In genomic region chrX:100728947-100729346, GRCm38 (mm10) we compare ENCODE assay signal across 9 mouse cellular contexts. TPM values are rescaled to one million over a fixed set of nuclear protein-coding genes. Genes with fewer than 3 reads are reported as not detected.
DNase-seq lines count a peak whose midpoint lies in the region; ATAC-seq and TF ChIP-seq lines count a peak whose summit lies in the region.
"Had no signal": no experiment of that assay in that cellular context is flagged by ENCODE, and none has a peak within 500 bp of the region (broad histone marks: within the 10 kb centered on the region; RNA-seq: fewer than 3 reads in every experiment).

No protein-coding gene starts in this region.

- peaks cover 4% of the 10 kb centered on the region for H3K36me3 ChIP-seq in lung, embryonic 16.5 days (ENCODE audit: control insufficient read depth, insufficient read depth, low read length)
- peaks cover 36% of the 10 kb centered on the region for H3K36me3 ChIP-seq in hindbrain, embryonic 10.5 days
- H3K36me3 ChIP-seq in midbrain, postnatal 0 days (ENCODE audit: insufficient read depth, low read length): no peaks in the 10 kb centered on the region
- H3K36me3 ChIP-seq in intestine, postnatal 0 days (ENCODE audit: control insufficient read depth, insufficient read depth): no peaks in the 10 kb centered on the region

- peak; percentile 48 to 58 for DNase-seq in cerebellum, postnatal 10 days
- no peak for DNase-seq in cerebellum, adult 11 months
- no peak for DNase-seq in lung, postnatal 14 days
- DNase-seq in hindbrain, embryonic 10.5 days (ENCODE audit: low spot score): peak; percentile 6
- DNase-seq in midbrain, postnatal 0 days (ENCODE audit: low spot score): peak; percentile 69
- no peak for DNase-seq in frontal cortex, adult 2 months (ENCODE audit: extremely low spot score in 1 of 2, low spot score in 1 of 2)

- no peaks in the 10 kb centered on the region for H3K4me1 ChIP-seq in lung, embryonic 16.5 days (replicated peaks; ENCODE audit: control insufficient read depth, insufficient read depth, low read length)
- H3K4me1 ChIP-seq in hindbrain, embryonic 10.5 days (replicated peaks): peaks cover 32% of the 10 kb centered on the region
- no peaks in the 10 kb centered on the region for H3K4me1 ChIP-seq in midbrain, postnatal 0 days (ENCODE audit: insufficient read depth, low read length)
- H3K4me1 ChIP-seq in intestine, postnatal 0 days (replicated peaks; ENCODE audit: control insufficient read depth, insufficient read depth, low read length): no peaks in the 10 kb centered on the region; the same call in 1 of the 2 replicates

- ATAC-seq in lung, embryonic 16.5 days (ENCODE audit: low read depth): 0 out of 2 replicates have a peak, but pooled peaks have one; percentile 26
- 0 out of 2 replicates have a peak, but pooled peaks have one; percentile 26 for ATAC-seq in midbrain, postnatal 0 days (ENCODE audit: low FRiP score)
- no peak for ATAC-seq in intestine, postnatal 0 days

- no peak overlapping the region for H3K4me2 ChIP-seq in lung, embryonic 16.5 days (ENCODE audit: low read depth, low read length)
- no peak overlapping the region for H3K4me2 ChIP-seq in midbrain, postnatal 0 days (ENCODE audit: low read depth, low read length, poor library complexity, severe bottlenecking)
- H3K4me2 ChIP-seq in intestine, postnatal 0 days (replicated peaks; ENCODE audit: low read depth): no peak overlapping the region

- no peaks in the 10 kb centered on the region for H3K9me3 ChIP-seq in lung, embryonic 16.5 days (ENCODE audit: control insufficient read depth, low read length)
- H3K9me3 ChIP-seq in hindbrain, embryonic 10.5 days: no peaks in the 10 kb centered on the region
- H3K9me3 ChIP-seq in midbrain, postnatal 0 days (ENCODE audit: low read length): no peaks in the 10 kb centered on the region
- H3K9me3 ChIP-seq in intestine, postnatal 0 days (ENCODE audit: control insufficient read depth): no peaks in the 10 kb centered on the region
- H3K9me3 ChIP-seq: limb, embryonic 15.5 days had no signal

- H3K9ac ChIP-seq in lung, embryonic 16.5 days (ENCODE audit: low read length): no peak overlapping the region
- H3K9ac ChIP-seq in midbrain, postnatal 0 days (replicated peaks; ENCODE audit: low read length, poor library complexity, severe bottlenecking): no peak overlapping the region
- H3K9ac ChIP-seq in intestine, postnatal 0 days (ENCODE audit: low read depth, low read length): no peak overlapping the region
- H3K9ac ChIP-seq: limb, embryonic 15.5 days had no signal

- WGBS in lung, embryonic 16.5 days: 26% methylated on average over 1 of the region's 1 CpGs
- 34% methylated on average over 1 of the region's 1 CpGs for WGBS in hindbrain, embryonic 10.5 days
- WGBS in midbrain, postnatal 0 days: 19% methylated on average over 1 of the region's 1 CpGs
- 53% methylated on average over 1 of the region's 1 CpGs for WGBS in intestine, postnatal 0 days

- no peak overlapping the region for H3K27ac ChIP-seq in lung, embryonic 16.5 days (ENCODE audit: low read length)
- peak overlapping the region; percentile 84 for H3K27ac ChIP-seq in hindbrain, embryonic 10.5 days
- 0 out of 2 replicates have a peak overlapping the region, but pooled peaks have one; percentile 26 for H3K27ac ChIP-seq in midbrain, postnatal 0 days (ENCODE audit: low read depth, low read length)
- H3K27ac ChIP-seq in intestine, postnatal 0 days (ENCODE audit: low read depth, low read length): no peak overlapping the region
- H3K27ac ChIP-seq: limb, embryonic 15.5 days had no signal

- H3K4me3 ChIP-seq in lung, embryonic 16.5 days (ENCODE audit: low read length): no peak overlapping the region
- H3K4me3 ChIP-seq in hindbrain, embryonic 10.5 days: no peak overlapping the region
- H3K4me3 ChIP-seq in midbrain, postnatal 0 days (ENCODE audit: low read depth, low read length): no peak overlapping the region
- H3K4me3 ChIP-seq in intestine, postnatal 0 days (ENCODE audit: low read depth, low read length): no peak overlapping the region
- H3K4me3 ChIP-seq: limb, embryonic 15.5 days had no signal

- no peak for TF ChIP-seq CTCF in midbrain, postnatal 0 days (IDR thresholded peaks at IDR 0.05)
- TF ChIP-seq CTCF in intestine, postnatal 0 days (IDR thresholded peaks at IDR 0.05; ENCODE audit: low read depth): no peak

- H3K27me3 ChIP-seq in lung, embryonic 16.5 days (ENCODE audit: control insufficient read depth, insufficient read depth, low read depth, low read length): peaks cover 2% of the 10 kb centered on the region; the same call in 1 of the 2 replicates
- peaks cover 65% of the 10 kb centered on the region for H3K27me3 ChIP-seq in hindbrain, embryonic 10.5 days (ENCODE audit: insufficient read depth, poor library complexity, severe bottlenecking)
- no peaks in the 10 kb centered on the region for H3K27me3 ChIP-seq in midbrain, postnatal 0 days (ENCODE audit: insufficient read depth, low read length)
- H3K27me3 ChIP-seq in intestine, postnatal 0 days (replicated peaks; ENCODE audit: control insufficient read depth, insufficient read depth, low read length): no peaks in the 10 kb centered on the region

RNA-seq across cellular contexts. Expression of gene Gdpd2, which starts 0.7 kb away (rescaled TPM):
- 0.49 and 1.2 TPM in 2 replicates for polyA plus RNA-seq in lung, embryonic 16.5 days (2015; fragmentation: Nextera tagmentation; extraction: Ambion mirVana)
- 8.6 and 9.9 TPM in 2 replicates for polyA plus RNA-seq in hindbrain, embryonic 10.5 days (2016; fragmentation: Nextera tagmentation; extraction: Ambion mirVana)
- 37.4 and 42.5 TPM in 2 replicates for total RNA-seq in midbrain, postnatal 0 days (2014; rRNA removed)
- polyA plus RNA-seq in midbrain, postnatal 0 days (2015; fragmentation: Nextera tagmentation; extraction: Ambion mirVana): 43.8 and 47.7 TPM in 2 replicates
- 7.2 and 7.7 TPM in 2 replicates for polyA plus RNA-seq in intestine, postnatal 0 days (2015; fragmentation: Nextera tagmentation; extraction: Ambion mirVana)
- 12.4 and 13.1 TPM in 2 replicates for polyA plus RNA-seq in frontal cortex, adult 2 months (2012; rRNA removed)

RNA-seq across cellular contexts. Expression of gene Dlg3, which starts 38.6 kb away (rescaled TPM):
- 6.7 and 6.9 TPM in 2 replicates for polyA plus RNA-seq in lung, embryonic 16.5 days (2015; fragmentation: Nextera tagmentation; extraction: Ambion mirVana)
- 12.2 and 15.1 TPM in 2 replicates for polyA plus RNA-seq in hindbrain, embryonic 10.5 days (2016; fragmentation: Nextera tagmentation; extraction: Ambion mirVana)
- 37.1 and 44.9 TPM in 2 replicates for total RNA-seq in midbrain, postnatal 0 days (2014; rRNA removed)
- polyA plus RNA-seq in midbrain, postnatal 0 days (2015; fragmentation: Nextera tagmentation; extraction: Ambion mirVana): 2.9 and 3.5 TPM in 2 replicates
- polyA plus RNA-seq in intestine, postnatal 0 days (2015; fragmentation: Nextera tagmentation; extraction: Ambion mirVana): 2.2 and 2.9 TPM in 2 replicates
- 102 TPM in 2 replicates for polyA plus RNA-seq in frontal cortex, adult 2 months (2012; rRNA removed)

Comparison
In these comparisons a context has a peak if more than half of its experiments do, and no peak if none do; other contexts are left out.
1. DNase-seq: peak in cerebellum, postnatal 10 days (2 of 2), hindbrain, embryonic 10.5 days (single experiment) and midbrain, postnatal 0 days (single experiment); none in cerebellum, adult 11 months (single experiment), lung, postnatal 14 days (single experiment) and frontal cortex, adult 2 months (0 of 2).
2. H3K27ac ChIP-seq: peak in hindbrain, embryonic 10.5 days (single experiment) and midbrain, postnatal 0 days (single experiment); none in lung, embryonic 16.5 days (single experiment) and intestine, postnatal 0 days (single experiment).